Mouse (Mus musculus) brain, embryonic 14.5 days (tissue): ENCODE results near the gene Lrrtm3. TPM values are rescaled to one million over a fixed set of nuclear protein-coding genes. Genes with fewer than 3 reads are reported as not detected.
A peak's percentile ranks its signal among the peaks of the same experiment; 100 is the strongest.

ENCODE experiments used
- DNase-seq: peaks from one replicate; pipeline ENCODE4 v3.0.0-alpha.2; 2011; ENCODE audit warnings: low read depth
- CTCF ChIP-seq: fragments of 200-500 bp; IDR thresholded peaks from 2 replicates; pipeline ENCODE4 v1.5.1; 2012; ENCODE audit warnings: inconsistent platforms, mild to moderate bottlenecking, moderate library complexity, borderline replicate concordance; ENCODE audit not compliant: insufficient read depth, insufficient read length; ENCODE audit errors: extremely low read depth
- POLR2A ChIP-seq: fragments of 200-500 bp; IDR thresholded peaks from 2 replicates; pipeline ENCODE4 v1.6.1; 2012; ENCODE audit warnings: mild to moderate bottlenecking, inconsistent platforms, borderline replicate concordance; ENCODE audit not compliant: poor library complexity, insufficient read depth, insufficient read length, severe bottlenecking; ENCODE audit errors: extremely low read depth
- polyA plus RNA-seq: library from polyadenylated mRNA; depleted of rRNA; stranded (reverse); fragments of >200 nt; gene quantifications from 2 replicates; pipeline ENCODE4 v1.2.3, GENCODE M21; 2012; rRNA removed

Lrrtm3 gene
- polyA plus RNA-seq = 8.5 and 15.3 TPM in 2 replicates

DNA sequence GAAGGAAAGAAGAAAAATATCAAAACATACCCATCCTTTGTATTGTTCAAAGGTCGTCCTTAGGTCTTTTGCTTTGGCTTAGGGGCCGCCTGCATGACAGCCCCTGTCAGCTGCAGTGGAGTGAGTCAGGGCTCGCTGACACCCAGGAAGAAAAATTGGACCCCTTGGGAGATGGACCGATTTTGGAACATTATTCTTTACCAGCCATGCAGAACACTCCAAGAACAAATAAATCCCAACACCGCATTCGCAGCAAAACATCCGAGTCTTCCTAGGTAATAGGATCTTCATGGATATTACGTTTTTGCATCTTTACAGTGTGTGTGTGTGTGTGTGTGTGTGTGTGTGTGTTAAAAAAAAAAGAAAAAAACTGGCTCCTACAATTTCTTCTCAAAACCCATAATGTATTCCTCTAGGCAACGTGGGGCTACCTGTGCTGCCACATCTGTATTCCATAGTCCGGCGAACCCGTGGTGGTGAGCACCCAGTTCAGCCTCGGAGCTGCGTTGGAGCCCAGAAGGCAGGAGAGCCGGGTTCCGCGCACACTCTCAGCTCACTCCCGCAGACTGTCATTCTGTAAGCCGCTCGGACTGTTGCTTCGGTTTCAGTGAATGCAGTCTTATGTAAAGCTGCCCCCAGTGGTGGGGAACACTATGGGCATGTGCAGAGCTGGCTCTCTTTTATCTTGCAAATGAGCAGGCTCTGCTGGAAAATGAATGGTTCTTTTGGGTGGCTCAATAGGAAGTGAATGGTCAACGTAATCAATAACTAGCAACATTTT lies at the start of gene Lrrtm3:
Lrrtm3 (minus strand) TSS at position 598 of the 781 bp plus-strand sequence.
- DNase-seq = peak; percentile 96
- TF ChIP-seq CTCF = peak; percentile 74; the same call in 1 of the 2 replicates
- no peak; the same call in 1 of the 2 replicates for TF ChIP-seq POLR2A

DNA sequence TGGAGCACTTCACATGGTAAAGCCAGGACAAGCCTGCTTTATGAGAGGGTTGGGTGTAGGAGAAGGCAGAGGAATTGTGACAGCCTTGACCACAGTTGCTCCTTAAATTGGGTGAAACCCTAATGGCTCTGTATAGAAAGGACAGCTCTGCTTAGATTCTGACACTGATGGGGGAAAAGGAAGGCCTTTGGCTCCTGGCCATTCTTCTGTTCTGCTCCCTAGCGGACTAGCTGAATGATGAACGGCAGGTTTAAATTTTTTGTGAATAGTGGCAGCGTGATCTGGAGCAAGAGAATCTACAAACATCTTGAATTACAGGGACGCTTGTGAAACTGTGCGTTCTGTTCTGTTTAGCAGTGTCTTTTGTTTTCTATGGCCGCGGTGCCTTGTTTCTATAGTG lies 45.4 kb upstream of the Lrrtm3 start:
- TF ChIP-seq POLR2A (no peak), CTCF (no peak)
- peak; percentile 21 for DNase-seq

GRCm38 (mm10) chr10:64133461-64133860 lies 43.4 kb upstream of the Lrrtm3 start:
- no peak for TF ChIP-seq POLR2A
- TF ChIP-seq CTCF = no peak
- DNase-seq = no peak

DNA sequence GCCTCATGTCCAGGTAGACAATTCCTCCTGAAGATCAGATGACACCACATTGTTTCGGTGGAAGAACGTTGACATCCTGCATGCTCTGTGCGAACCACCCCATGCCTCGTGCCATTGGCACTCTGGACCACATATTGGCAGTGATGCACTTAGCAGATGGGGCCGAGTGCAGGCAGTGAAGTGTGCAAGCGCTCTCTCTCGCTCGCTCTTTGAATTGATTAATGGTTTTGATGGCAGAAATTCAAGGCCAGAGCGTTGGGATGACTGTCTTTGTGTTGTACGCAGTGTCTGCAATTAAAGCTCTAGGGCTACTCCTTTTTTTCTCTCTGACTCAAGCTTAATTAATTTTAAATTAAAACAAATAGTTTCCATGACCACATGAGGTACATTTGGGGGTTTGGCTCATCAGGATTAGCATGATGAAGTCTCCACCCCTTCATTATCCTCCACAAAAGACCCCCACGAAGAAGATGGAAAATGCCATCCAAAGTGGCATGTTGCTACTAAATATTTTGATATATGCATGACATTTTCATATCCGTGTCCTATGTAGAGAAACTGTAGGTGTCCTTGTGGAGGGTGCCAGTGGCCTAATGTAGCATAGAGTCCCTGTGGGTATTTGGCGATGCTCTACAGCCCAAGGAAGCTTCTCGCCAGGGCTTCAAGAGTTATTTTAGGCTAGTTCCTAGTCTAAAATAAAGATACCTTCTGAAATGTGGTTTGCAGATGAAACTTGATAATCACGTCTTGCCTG lies 40.5 kb upstream of the Lrrtm3 start:
- TF ChIP-seq CTCF (no peak), POLR2A (no peak)
- peak; percentile 88 for DNase-seq

- TF ChIP-seq CTCF (no peak), POLR2A (no peak)
Observed at GRCm38 (mm10) chr10:64118833-64119232, 28.8 kb upstream of the Lrrtm3 start.

GRCm38 (mm10) chr10:64115246-64115645 lies 25.2 kb upstream of the Lrrtm3 start:
- TF ChIP-seq CTCF (no peak), POLR2A (no peak)
- DNase-seq = no peak

More at GRCm38 (mm10) chr10:64118833-64119232, 28.8 kb upstream of the Lrrtm3 start:
- no peak for DNase-seq

- DNase-seq = no peak
- TF ChIP-seq POLR2A (no peak), CTCF (peak; percentile 7; the same call in 1 of the 2 replicates)
Observed at GRCm38 (mm10) chr10:64096532-64096931, 6.5 kb upstream of the Lrrtm3 start.

DNA sequence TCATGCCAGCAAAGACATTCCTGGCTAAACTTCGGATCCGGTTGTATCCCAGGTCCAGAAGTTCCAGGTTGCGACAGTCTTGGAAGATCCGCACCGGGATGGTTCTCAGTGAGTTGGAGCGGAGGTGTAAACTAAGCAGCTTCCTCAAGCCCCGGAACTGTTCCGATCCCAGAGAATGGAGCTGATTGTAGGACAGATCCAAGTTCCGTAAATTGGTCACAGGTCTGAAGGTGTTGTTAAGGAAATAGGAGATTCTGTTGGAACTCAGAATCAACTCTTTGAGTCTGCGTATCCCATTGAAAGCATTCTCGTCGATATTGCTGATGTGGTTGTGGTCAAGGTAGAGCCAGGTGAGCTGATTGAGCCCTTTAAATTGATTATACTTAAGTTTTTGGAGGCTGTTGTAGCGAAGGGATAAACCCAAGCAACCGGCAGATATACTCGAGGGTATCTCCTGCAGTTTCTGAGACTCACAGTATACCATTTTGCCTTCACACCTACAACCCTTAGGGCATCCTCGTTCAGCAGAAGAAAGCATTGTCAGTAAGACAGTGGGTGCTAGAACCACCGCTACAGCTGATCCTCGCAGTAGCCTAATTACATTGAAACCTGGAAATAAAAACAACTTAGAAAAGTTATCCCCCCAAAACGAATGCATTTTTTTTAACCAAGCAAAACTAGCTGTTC lies 1.2 kb downstream of the Lrrtm3 start:
- DNase-seq = peak; percentile 38
- no peak for TF ChIP-seq CTCF
- TF ChIP-seq POLR2A = no peak

GRCm38 (mm10) chr10:64087936-64088773 lies 1.9 kb downstream of the Lrrtm3 start:
- TF ChIP-seq POLR2A = no peak
- TF ChIP-seq CTCF = no peak
- peak; percentile 74 for DNase-seq

DNA sequence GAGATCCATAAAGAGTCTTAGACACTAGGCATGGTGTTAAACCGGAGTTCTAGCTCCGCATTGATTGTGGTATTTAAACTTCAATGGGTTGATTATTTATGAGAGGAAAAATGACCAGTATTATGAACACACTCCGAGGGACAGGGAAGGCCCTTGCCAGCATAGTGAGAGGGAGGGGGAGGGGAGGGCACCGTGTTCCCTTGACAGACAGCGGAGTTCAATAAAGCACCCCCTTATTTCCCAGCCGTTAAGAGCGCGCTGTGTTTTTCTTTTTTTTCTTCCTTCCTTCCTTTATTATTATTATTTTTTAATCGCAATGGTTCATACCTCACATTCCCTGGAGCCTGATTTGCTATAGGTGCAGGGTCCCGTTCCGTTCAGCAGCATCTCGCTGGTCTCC lies 2.6 kb downstream of the Lrrtm3 start:
- DNase-seq = peak; percentile 62
- TF ChIP-seq CTCF = no peak
- no peak for TF ChIP-seq POLR2A
